Mouse (Mus musculus) thymus, postnatal 0 days (tissue): ENCODE data around the gene Top2a. TPM values are rescaled to one million over a fixed set of nuclear protein-coding genes. Genes with fewer than 3 reads are reported as not detected.

Source experiments
- DNase-seq: peaks from one replicate; pipeline ENCODE4 v3.0.0-alpha.2; 2015; ENCODE audit warnings: low spot score
- polyA plus RNA-seq: library from polyadenylated mRNA; unstranded; fragments of >200 nt; fragmentation: Nextera tagmentation; extraction: Ambion mirVana; gene quantifications from 2 replicates; pipeline ENCODE4 v1.2.1, GENCODE M21; 2015

Gene Top2a
- polyA plus RNA-seq, 1 experiment from 2014 or later, result 329 TPM

- no peak for DNase-seq
Measured at GRCm38 (mm10) chr11:98983551-98983950, 40.4 kb downstream of the Top2a start.

GRCm38 (mm10) chr11:98982773-98983133 lies 41.2 kb downstream of the Top2a start, which contains the start of gene Gjd3:
Gjd3 (minus strand) TSS chr11:98983016.
- DNase-seq, result no peak

- DNase-seq, result peak; percentile 55
Measured at GRCm38 (mm10) chr11:98981997-98982772, 41.8 kb downstream of the Top2a start.

GRCm38 (mm10) chr11:98981289-98981996 lies 42.5 kb downstream of the Top2a start:
- DNase-seq, result no peak

- DNase-seq, result no peak
Measured at GRCm38 (mm10) chr11:98979356-98979755, 44.6 kb downstream of the Top2a start.

GRCm38 (mm10) chr11:98978526-98979148 lies 45.4 kb downstream of the Top2a start:
- DNase-seq, result no peak

- peak; percentile 78 for DNase-seq
Measured at GRCm38 (mm10) chr11:98974871-98975719, 48.9 kb downstream of the Top2a start.

GRCm38 (mm10) chr11:98974213-98974612 lies 49.8 kb downstream of the Top2a start:
- no peak for DNase-seq

- DNase-seq, result no peak
Measured at GRCm38 (mm10) chr11:98973584-98973983, 50.4 kb downstream of the Top2a start.

- no peak for DNase-seq
Measured at GRCm38 (mm10) chr11:98972801-98973360, 51.1 kb downstream of the Top2a start.

GRCm38 (mm10) chr11:98972215-98972614 lies 51.8 kb downstream of the Top2a start:
- peak; percentile 83 for DNase-seq

GRCm38 (mm10) chr11:98971316-98972031 lies 52.5 kb downstream of the Top2a start:
- DNase-seq, result no peak

- no peak for DNase-seq
Measured at GRCm38 (mm10) chr11:98970191-98970925, 53.6 kb downstream of the Top2a start.

- no peak for DNase-seq
Measured at GRCm38 (mm10) chr11:98969496-98969927, 54.5 kb downstream of the Top2a start.

GRCm38 (mm10) chr11:98968716-98969495 lies 55.1 kb downstream of the Top2a start:
- peak; percentile 48 for DNase-seq

GRCm38 (mm10) chr11:98968079-98968478 lies 55.9 kb downstream of the Top2a start:
- no peak for DNase-seq

GRCm38 (mm10) chr11:98966499-98967141 lies 57.4 kb downstream of the Top2a start:
- peak; percentile 44 for DNase-seq

- no peak for DNase-seq
Measured at GRCm38 (mm10) chr11:98965416-98966077, 58.4 kb downstream of the Top2a start.
